Mouse (Mus musculus): Measurements from ENCODE around the gene Itpr2. TPM values are rescaled to one million over a fixed set of nuclear protein-coding genes. Genes with fewer than 3 reads are reported as not detected.

Itpr2 gene
- polyA plus RNA-seq, 1 experiment, result 35.0 TPM

- Histone ChIP-seq H3K4me3 (ENCODE audit: insufficient read depth, low read depth, low read length) (no peak overlapping the region), H3K27ac (replicated peaks; ENCODE audit: low read depth, low read length) (no peak overlapping the region), H3K4me1 (ENCODE audit: control insufficient read depth, insufficient read depth, insufficient read length, low read length) (no peaks in the 10 kb centered on the region)
These were observed 349.2 kb downstream of the Itpr2 start for GRCm38 (mm10) chr6:146152843-146153242.

GRCm38 (mm10) chr6:146140966-146141585, 360.9 kb downstream of the Itpr2 start:
- H3K27ac ChIP-seq (replicated peaks; ENCODE audit: low read depth, low read length), result no peak overlapping the region
- H3K4me1 ChIP-seq (ENCODE audit: control insufficient read depth, insufficient read depth, insufficient read length, low read length), result no peaks in the 10 kb centered on the region
- no peak overlapping the region for H3K4me3 ChIP-seq (ENCODE audit: insufficient read depth, low read depth, low read length)

- Histone ChIP-seq H3K4me3 (ENCODE audit: insufficient read depth, low read depth, low read length) (no peak overlapping the region), H3K27ac (replicated peaks; ENCODE audit: low read depth, low read length) (no peak overlapping the region), H3K4me1 (ENCODE audit: control insufficient read depth, insufficient read depth, insufficient read length, low read length) (no peaks in the 10 kb centered on the region)
These were observed 361.9 kb downstream of the Itpr2 start for GRCm38 (mm10) chr6:146140171-146140570.

DNA sequence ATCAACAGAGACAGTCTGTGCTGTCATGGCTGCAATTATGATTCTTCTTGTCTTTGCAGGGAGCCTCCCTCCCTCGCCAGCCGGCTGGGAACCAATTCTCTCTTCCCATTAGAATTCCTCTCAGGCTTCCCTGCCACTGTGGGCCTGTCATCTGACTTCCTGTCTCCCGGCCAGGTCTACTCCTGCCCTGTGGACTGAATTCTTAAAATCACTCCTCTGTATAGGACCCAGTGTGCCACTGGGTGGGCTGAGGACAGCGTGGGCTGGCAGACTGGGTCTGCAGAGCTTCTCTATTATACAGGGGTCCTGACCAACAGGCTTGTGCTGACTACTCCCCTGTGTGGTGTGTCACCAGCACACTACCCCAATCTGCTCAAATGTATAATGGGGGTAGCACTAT, 365.4 kb downstream of the Itpr2 start:
- no peaks in the 10 kb centered on the region for H3K4me1 ChIP-seq (ENCODE audit: control insufficient read depth, insufficient read depth, insufficient read length, low read length)
- H3K27ac ChIP-seq (replicated peaks; ENCODE audit: low read depth, low read length), result no peak overlapping the region
- H3K4me3 ChIP-seq (ENCODE audit: insufficient read depth, low read depth, low read length), result no peak overlapping the region

DNA sequence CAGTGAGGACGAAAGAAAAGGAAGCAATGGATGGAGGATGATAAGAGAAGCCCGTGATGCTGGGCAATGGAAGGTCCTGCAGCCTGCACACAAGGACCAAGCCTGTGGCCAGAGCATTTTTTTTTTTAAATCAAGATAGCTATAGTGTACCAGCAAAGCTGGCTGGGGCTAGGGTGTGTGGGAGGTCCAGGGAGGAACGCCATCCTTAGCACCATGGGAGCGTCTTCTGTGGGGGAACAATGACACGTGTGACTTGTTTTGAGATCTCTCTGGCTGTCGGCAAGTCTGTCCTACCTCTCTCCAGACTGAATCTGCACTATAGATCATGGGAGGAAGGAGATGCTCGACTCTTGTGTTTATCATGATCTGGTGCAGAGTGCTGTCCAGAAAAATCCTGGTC, 365.8 kb downstream of the Itpr2 start:
- no peak overlapping the region for H3K4me3 ChIP-seq (ENCODE audit: insufficient read depth, low read depth, low read length)
- no peaks in the 10 kb centered on the region for H3K4me1 ChIP-seq (ENCODE audit: control insufficient read depth, insufficient read depth, insufficient read length, low read length)
- H3K27ac ChIP-seq (replicated peaks; ENCODE audit: low read depth, low read length), result no peak overlapping the region

DNA sequence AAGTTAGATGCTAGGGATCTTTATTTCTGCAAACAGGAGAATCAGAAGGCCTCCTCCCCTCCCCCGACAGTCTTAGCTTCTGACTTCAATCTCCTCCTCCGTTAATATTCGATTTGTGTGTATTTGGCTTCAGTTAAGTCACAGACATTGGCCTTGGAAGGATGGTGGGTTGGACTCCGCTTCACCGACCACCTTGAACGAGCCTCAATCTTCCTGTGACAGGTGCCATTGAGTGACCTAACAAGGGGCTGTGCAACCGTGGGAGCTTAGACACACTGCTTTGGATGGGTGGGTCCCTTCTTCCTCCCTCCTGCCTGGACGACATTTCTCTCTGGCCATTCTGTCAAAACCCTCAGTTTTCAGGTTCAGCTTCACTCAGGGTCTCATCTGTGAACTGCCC, 366.7 kb downstream of the Itpr2 start:
- H3K4me1 ChIP-seq (ENCODE audit: control insufficient read depth, insufficient read depth, insufficient read length, low read length), result no peaks in the 10 kb centered on the region
- no peak overlapping the region for H3K27ac ChIP-seq (replicated peaks; ENCODE audit: low read depth, low read length)
- H3K4me3 ChIP-seq (ENCODE audit: insufficient read depth, low read depth, low read length), result no peak overlapping the region

DNA sequence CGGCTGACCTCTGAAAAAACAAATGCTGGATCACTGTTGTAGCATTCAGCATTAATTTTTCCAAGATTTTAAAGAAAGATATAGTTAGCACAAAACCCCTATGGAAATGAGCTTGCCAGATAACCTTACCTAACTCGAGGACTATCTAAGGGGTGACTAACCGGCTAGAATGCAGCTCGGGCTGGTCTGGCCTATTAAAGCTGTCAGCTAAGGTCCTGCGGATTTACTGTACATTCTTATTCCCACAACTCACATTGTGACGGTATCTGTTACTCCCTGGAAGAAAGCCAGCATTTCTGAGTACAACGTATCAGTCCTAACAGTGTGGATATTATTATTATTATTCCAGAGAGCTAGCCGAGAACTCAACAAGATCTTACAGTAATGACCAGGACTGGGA, 368.1 kb downstream of the Itpr2 start:
- Histone ChIP-seq H3K27ac (replicated peaks; ENCODE audit: low read depth, low read length) (no peak overlapping the region), H3K4me1 (ENCODE audit: control insufficient read depth, insufficient read depth, insufficient read length, low read length) (no peaks in the 10 kb centered on the region), H3K4me3 (ENCODE audit: insufficient read depth, low read depth, low read length) (no peak overlapping the region)

- Histone ChIP-seq H3K4me1 (ENCODE audit: control insufficient read depth, insufficient read depth, insufficient read length, low read length) (peaks cover 4% of the 10 kb centered on the region; the same call in 1 of the 2 replicates), H3K4me3 (ENCODE audit: insufficient read depth, low read depth, low read length) (no peak overlapping the region), H3K27ac (replicated peaks; ENCODE audit: low read depth, low read length) (no peak overlapping the region)
These were observed 373.0 kb downstream of the Itpr2 start for GRCm38 (mm10) chr6:146129066-146129465.

- no peak overlapping the region for H3K4me3 ChIP-seq (ENCODE audit: insufficient read depth, low read depth, low read length)
- no peak overlapping the region for H3K27ac ChIP-seq (replicated peaks; ENCODE audit: low read depth, low read length)
- peaks cover 4% of the 10 kb centered on the region; the same call in 1 of the 2 replicates for H3K4me1 ChIP-seq (ENCODE audit: control insufficient read depth, insufficient read depth, insufficient read length, low read length)
These were observed 375.0 kb downstream of the Itpr2 start for GRCm38 (mm10) chr6:146126823-146127681.

- Histone ChIP-seq H3K4me3 (ENCODE audit: insufficient read depth, low read depth, low read length) (no peak overlapping the region), H3K27ac (replicated peaks; ENCODE audit: low read depth, low read length) (no peak overlapping the region), H3K4me1 (ENCODE audit: control insufficient read depth, insufficient read depth, insufficient read length, low read length) (peaks cover 4% of the 10 kb centered on the region; the same call in 1 of the 2 replicates)
These were observed 376.4 kb downstream of the Itpr2 start for GRCm38 (mm10) chr6:146125621-146126020.

DNA sequence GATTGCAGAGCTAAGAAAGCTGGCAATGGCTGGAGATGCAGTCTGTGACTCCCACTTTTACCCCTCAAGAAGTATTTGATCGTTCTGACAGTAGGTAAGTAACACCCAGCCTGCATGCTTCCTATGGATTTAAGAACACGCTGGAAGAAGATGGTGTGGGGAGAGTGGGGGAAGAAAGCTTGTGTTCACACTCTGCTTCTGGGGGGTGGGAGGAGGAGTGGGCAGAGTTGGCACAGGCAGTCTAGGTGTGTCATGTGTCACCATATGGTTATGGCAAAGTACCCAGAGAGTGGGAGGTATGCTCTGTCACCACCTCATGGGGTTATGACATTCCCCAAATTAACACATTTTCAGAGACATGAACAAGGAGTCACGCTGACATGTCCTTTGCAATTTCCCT, 377.5 kb downstream of the Itpr2 start:
- peaks cover 4% of the 10 kb centered on the region; the same call in 1 of the 2 replicates for H3K4me1 ChIP-seq (ENCODE audit: control insufficient read depth, insufficient read depth, insufficient read length, low read length)
- no peak overlapping the region for H3K27ac ChIP-seq (replicated peaks; ENCODE audit: low read depth, low read length)
- no peak overlapping the region for H3K4me3 ChIP-seq (ENCODE audit: insufficient read depth, low read depth, low read length)

- Histone ChIP-seq H3K4me1 (ENCODE audit: control insufficient read depth, insufficient read depth, insufficient read length, low read length) (peaks cover 4% of the 10 kb centered on the region; the same call in 1 of the 2 replicates), H3K4me3 (ENCODE audit: insufficient read depth, low read depth, low read length) (no peak overlapping the region), H3K27ac (replicated peaks; ENCODE audit: low read depth, low read length) (no peak overlapping the region)
These were observed 378.4 kb downstream of the Itpr2 start for GRCm38 (mm10) chr6:146123656-146124055.

- no peak overlapping the region for H3K4me3 ChIP-seq (ENCODE audit: insufficient read depth, low read depth, low read length)
- H3K4me1 ChIP-seq (ENCODE audit: control insufficient read depth, insufficient read depth, insufficient read length, low read length), result peaks cover 2% of the 10 kb centered on the region; the same call in 1 of the 2 replicates
- no peak overlapping the region for H3K27ac ChIP-seq (replicated peaks; ENCODE audit: low read depth, low read length)
These were observed 381.9 kb downstream of the Itpr2 start for GRCm38 (mm10) chr6:146120172-146120571.

DNA sequence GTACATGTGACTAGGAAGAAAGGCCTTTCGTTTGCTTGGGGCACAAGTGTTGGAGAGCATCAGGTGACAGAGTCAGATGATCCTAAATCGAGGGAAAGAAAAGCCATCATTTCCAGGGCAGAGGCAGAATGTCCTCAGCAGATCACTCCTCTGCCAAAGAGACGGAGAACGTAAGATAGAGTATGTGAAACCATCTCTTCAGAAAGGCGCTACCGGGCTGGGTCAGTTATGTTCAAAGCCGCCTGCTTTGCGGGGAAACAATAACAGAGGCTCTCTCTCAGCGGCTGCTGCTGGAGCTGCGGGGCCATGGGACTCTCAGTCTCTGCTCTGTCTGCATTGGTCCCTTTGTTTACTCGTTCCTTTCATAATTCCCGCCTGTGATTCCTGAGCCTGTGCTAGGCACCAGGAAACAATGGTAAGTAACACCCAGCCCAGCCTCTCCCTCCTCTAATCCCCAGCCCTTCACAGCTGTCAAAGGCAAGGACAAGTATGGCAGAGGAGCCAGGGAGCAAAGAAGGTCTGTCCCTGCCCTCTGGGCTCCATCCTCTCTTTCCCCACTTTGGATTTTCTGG, 387.2 kb downstream of the Itpr2 start:
- no peak overlapping the region for H3K27ac ChIP-seq (replicated peaks; ENCODE audit: low read depth, low read length)
- H3K4me1 ChIP-seq (ENCODE audit: control insufficient read depth, insufficient read depth, insufficient read length, low read length), result no peaks in the 10 kb centered on the region
- H3K4me3 ChIP-seq (ENCODE audit: insufficient read depth, low read depth, low read length), result no peak overlapping the region

GRCm38 (mm10) chr6:146114071-146114470, 388.0 kb downstream of the Itpr2 start:
- Histone ChIP-seq H3K4me3 (ENCODE audit: insufficient read depth, low read depth, low read length) (no peak overlapping the region), H3K27ac (replicated peaks; ENCODE audit: low read depth, low read length) (no peak overlapping the region), H3K4me1 (ENCODE audit: control insufficient read depth, insufficient read depth, insufficient read length, low read length) (no peaks in the 10 kb centered on the region)

Measured in brown adipose tissue, adult 24 weeks (tissue).